ENCODE assay signal across 8 mouse cellular contexts in genomic region chr6:17066211-17066940, GRCm38 (mm10). TPM values are rescaled to one million over a fixed set of nuclear protein-coding genes. Genes with fewer than 3 reads are reported as not detected.
DNase-seq lines count a peak whose midpoint lies in the region; ATAC-seq and TF ChIP-seq lines count a peak whose summit lies in the region.

No protein-coding gene starts in this region.

- TF ChIP-seq POLR2A in thymus, adult 2 months (IDR thresholded peaks at IDR 0.05; ENCODE audit: control insufficient read depth, extremely low read depth, insufficient read depth, low read length, poor library complexity) = no peak

- no peaks in the 10 kb centered on the region for H3K36me3 ChIP-seq in thymus, adult 2 months (ENCODE audit: control insufficient read depth, insufficient read depth, low read length)
- H3K36me3 ChIP-seq in limb, embryonic 15.5 days = no peaks in the 10 kb centered on the region

- no peaks in the 10 kb centered on the region for H3K27me3 ChIP-seq in thymus, adult 2 months (ENCODE audit: control insufficient read depth, insufficient read depth, low read length)
- H3K27me3 ChIP-seq in limb, embryonic 15.5 days = no peaks in the 10 kb centered on the region

- no peak for ATAC-seq in limb, embryonic 15.5 days (ENCODE audit: insufficient number of reproducible peaks, low FRiP score, low TSS enrichment, low read depth)

- H3K27ac ChIP-seq in thymus, adult 2 months (ENCODE audit: control insufficient read depth, insufficient read depth, low read length) = peak overlapping the region; percentile 44
- no peak overlapping the region for H3K27ac ChIP-seq in limb, embryonic 15.5 days

- H3K4me1 ChIP-seq in thymus, adult 2 months (replicated peaks; ENCODE audit: control insufficient read depth, insufficient read depth, low read length) = peaks cover 15% of the 10 kb centered on the region
- H3K4me1 ChIP-seq in limb, embryonic 15.5 days = peaks cover 9% of the 10 kb centered on the region; the same call in 1 of the 2 replicates

- WGBS in thymus, adult 2 months = 20% methylated on average over 11 of the region's 11 CpGs
- 53% methylated on average over 11 of the region's 11 CpGs for WGBS in limb, embryonic 15.5 days

- no peaks in the 10 kb centered on the region for H3K9me3 ChIP-seq in limb, embryonic 15.5 days

- H3K4me3 ChIP-seq in thymus, adult 2 months (ENCODE audit: control insufficient read depth, insufficient read depth, low read length) = peak overlapping the region; percentile 20; the same call in 1 of the 2 replicates
- H3K4me3 ChIP-seq in limb, embryonic 15.5 days = peak overlapping the region; percentile 82

- DNase-seq in heart, adult 11 months = peak; percentile 65
- no peak for DNase-seq in heart, adult 9 months (ENCODE audit: low spot score in 2 of 2)
- DNase-seq in thymus, adult 2 months = no peak
- no peak for DNase-seq in thymus, postnatal 14 days
- no peak for DNase-seq in cerebellum, postnatal 4 days (ENCODE audit: low spot score in 2 of 2)
- no peak for DNase-seq in layer of hippocampus, adult 9-11 months
- DNase-seq in cerebellum, adult 11 months = no peak

- H3K4me2 ChIP-seq in limb, embryonic 15.5 days = peak overlapping the region; percentile 90

- TF ChIP-seq CTCF in thymus, adult 2 months (IDR thresholded peaks at IDR 0.05; ENCODE audit: borderline replicate concordance, control insufficient read depth, extremely low read depth, insufficient read depth, low read length, poor library complexity) = no peak

- no peak overlapping the region for H3K9ac ChIP-seq in limb, embryonic 15.5 days

RNA-seq across cellular contexts. Expression of gene Tes, which starts 1.4 kb away (rescaled TPM):
- 48.6 and 59.2 TPM in 2 replicates for polyA plus RNA-seq in thymus, adult 2 months (2012; rRNA removed)
- polyA plus RNA-seq in limb, embryonic 15.5 days (2015; fragmentation: Nextera tagmentation; extraction: Ambion mirVana) = 49.5 and 54.2 TPM in 2 replicates
